Mouse (Mus musculus): ENCODE measurements around the gene Cope.

DNA sequence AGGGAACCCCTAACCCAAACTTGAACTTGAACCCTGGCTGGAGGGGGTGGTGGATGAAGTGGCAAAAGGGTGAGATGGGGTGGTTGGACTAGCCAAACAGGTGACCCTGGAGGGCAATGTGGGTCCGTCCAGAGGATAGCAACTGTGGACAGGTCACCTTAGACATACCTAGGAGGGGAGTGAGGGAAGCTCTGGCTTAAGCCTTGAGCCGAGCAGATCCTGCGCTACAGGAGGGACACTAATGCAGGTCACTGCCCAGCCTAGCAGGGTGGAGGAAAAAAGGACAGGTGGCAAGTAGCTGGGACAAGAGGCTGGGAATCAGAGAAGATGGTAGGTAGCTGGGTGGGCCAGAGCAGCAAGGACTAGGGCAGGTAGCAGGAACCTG lies 49.7 kb downstream of the Cope start:
- TF ChIP-seq CTCF (IDR thresholded peaks at IDR 0.05) = no peak
- no peak for TF ChIP-seq EP300 (IDR thresholded peaks at IDR 0.05)
